Mouse (Mus musculus) forebrain, embryonic 11.5 days (tissue): Measurements from ENCODE around the gene Hcrt. TPM values are rescaled to one million over a fixed set of nuclear protein-coding genes. Genes with fewer than 3 reads are reported as not detected.

Experiments
- ATAC-seq: fragments of 200-750 bp; cut with Nextera tagmentation; replicated peaks from 2 replicates; pipeline ENCODE4 v1.8.0; 2017; ENCODE audit warnings: moderate TSS enrichment; ENCODE audit not compliant: low FRiP score
- DNase-seq: peaks from one replicate; pipeline ENCODE4 v3.0.0-alpha.2; 2017; ENCODE audit warnings: low spot score
- H3K27ac ChIP-seq: fragments of 300-500 bp; sonication (generic); 2 replicates; pipeline ENCODE4 v1.5.1; 2014; ENCODE audit warnings: low read depth, low read length
- H3K27me3 ChIP-seq: fragments of 300-500 bp; sonication (generic); 2 replicates; pipeline ENCODE4 v1.6.1; 2014; ENCODE audit warnings: mild to moderate bottlenecking, low read length, mixed read lengths; ENCODE audit not compliant: control insufficient read depth, insufficient read depth
- H3K36me3 ChIP-seq: fragments of 300-500 bp; sonication (generic); 2 replicates; pipeline ENCODE4 v1.6.1; 2014; ENCODE audit warnings: mild to moderate bottlenecking, low read length, moderate library complexity, mixed read lengths; ENCODE audit not compliant: control insufficient read depth, insufficient read depth
- H3K4me1 ChIP-seq: fragments of 300-500 bp; sonication (generic); replicated peaks from 2 replicates; pipeline ENCODE4 v1.6.1; 2014; ENCODE audit warnings: low read length, mixed read lengths; ENCODE audit not compliant: control insufficient read depth, insufficient read depth
- H3K4me2 ChIP-seq: fragments of 300-500 bp; sonication (generic); 2 replicates; pipeline ENCODE4 v1.6.1; 2014; ENCODE audit warnings: low read depth, mild to moderate bottlenecking, low read length, moderate library complexity, mixed read lengths; ENCODE audit not compliant: severe bottlenecking
- H3K4me3 ChIP-seq: fragments of 300-500 bp; sonication (generic); 2 replicates; pipeline ENCODE4 v1.5.1; 2014; ENCODE audit warnings: low read depth, low read length
- H3K9ac ChIP-seq: fragments of 300-500 bp; sonication (generic); 2 replicates; pipeline ENCODE4 v1.6.1; 2014; ENCODE audit warnings: low read length
- H3K9me3 ChIP-seq: fragments of 300-500 bp; sonication (generic); 2 replicates; pipeline ENCODE4 v1.6.1; 2016; ENCODE audit warnings: low read length, mixed read lengths; ENCODE audit not compliant: control insufficient read depth
- WGBS: fragments of 180-500 bp; shearing (Covaris S2); extraction: QIAGEN DNeasy Blood & Tissue Kit; methylation state at CpG from one replicate; pipeline ENCODE4 v1.1.7; 2014; 5-methylcytosine and 5-hydroxymethylcytosine counted together
- polyA plus RNA-seq: library from polyadenylated mRNA; unstranded; fragments of >200 nt; fragmentation: Nextera tagmentation; extraction: Ambion mirVana; gene quantifications from 2 replicates; pipeline ENCODE4 v1.2.1, GENCODE M21; 2014

The Hcrt gene
- polyA plus RNA-seq, 1 experiment from 2014 or later = not detected

- WGBS = under 1% methylated on average over 49 of the region's 51 CpGs
- Histone ChIP-seq H3K4me3 (peak within 1 kb of the TSS; percentile 35), H3K27ac (no peak within 1 kb of the TSS), H3K36me3 (no peaks in the 10 kb centered on the region), H3K9ac (peak within 1 kb of the TSS; percentile 45), H3K9me3 (no peaks in the 10 kb centered on the region), H3K27me3 (peaks cover 13% of the 10 kb centered on the region), H3K4me2 (peak within 1 kb of the TSS; percentile 83), H3K4me1 (peaks cover 8% of the 10 kb centered on the region; the same call in 1 of the 2 replicates)
- DNase-seq (peak; percentile 72), ATAC-seq (peak; percentile 31; the same call in 1 of the 2 replicates)
These were observed 3.0 kb downstream of the Hcrt start, which contains the start of gene Kcnh4 for GRCm38 (mm10) chr11:100759611-100760233. Gene Kcnh4 (minus strand): TSS chr11:100759942.

DNA sequence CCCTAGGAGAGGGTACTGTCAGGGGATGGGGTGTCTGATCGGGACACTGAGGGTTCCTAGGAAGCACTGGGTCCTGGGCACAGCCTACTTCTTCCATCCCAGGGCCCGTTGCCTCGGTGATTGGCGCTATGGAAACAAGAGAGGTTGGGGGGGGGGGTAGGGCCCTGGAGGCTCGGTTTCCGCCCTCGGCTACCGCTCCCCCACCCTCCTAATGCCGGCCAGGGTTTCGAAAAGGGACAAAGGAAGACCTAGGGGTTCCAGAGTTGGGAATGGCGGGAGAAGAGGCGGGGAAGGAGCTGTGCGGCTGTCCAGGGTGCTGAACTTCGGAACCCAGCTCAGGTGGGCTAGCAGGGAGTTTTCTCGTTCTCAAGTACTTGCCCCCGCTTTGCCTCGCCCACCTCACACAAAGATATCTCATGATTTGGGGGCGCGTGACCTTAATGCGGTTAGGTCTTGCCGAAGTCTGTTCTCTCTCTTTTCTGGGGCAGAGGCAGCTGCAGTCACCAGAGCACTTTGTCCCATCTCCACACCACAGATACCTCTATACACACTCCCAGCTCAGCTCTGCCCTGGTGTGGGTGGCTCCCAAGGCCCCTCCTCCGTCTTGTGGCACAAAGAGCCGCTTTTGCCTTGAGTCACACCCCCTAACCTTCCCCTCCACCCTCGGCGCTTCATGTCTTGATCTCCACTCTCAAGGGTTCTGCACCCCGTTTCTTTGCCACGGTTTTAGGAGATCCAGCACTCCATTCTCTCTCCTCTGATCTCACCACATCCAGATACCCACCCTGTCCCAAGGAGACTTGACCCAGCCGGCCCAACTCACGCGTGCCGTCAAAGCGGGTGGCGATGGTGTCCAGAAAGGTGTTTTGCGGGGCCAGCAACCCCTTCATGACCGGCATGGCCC, 3.8 kb downstream of the Hcrt start:
- peak overlapping the region; percentile 83 for H3K4me2 ChIP-seq
- H3K36me3 ChIP-seq = no peaks in the 10 kb centered on the region
- H3K27me3 ChIP-seq = peaks cover 13% of the 10 kb centered on the region
- ATAC-seq (peak; percentile 54), DNase-seq (peak; percentile 85)
- no peak overlapping the region for H3K27ac ChIP-seq
- WGBS = under 1% methylated on average over 35 of the region's 35 CpGs
- peak overlapping the region; percentile 35 for H3K4me3 ChIP-seq
- H3K9ac ChIP-seq = peak overlapping the region; percentile 45
- H3K9me3 ChIP-seq = no peaks in the 10 kb centered on the region
- peaks cover 8% of the 10 kb centered on the region; the same call in 1 of the 2 replicates for H3K4me1 ChIP-seq

DNA sequence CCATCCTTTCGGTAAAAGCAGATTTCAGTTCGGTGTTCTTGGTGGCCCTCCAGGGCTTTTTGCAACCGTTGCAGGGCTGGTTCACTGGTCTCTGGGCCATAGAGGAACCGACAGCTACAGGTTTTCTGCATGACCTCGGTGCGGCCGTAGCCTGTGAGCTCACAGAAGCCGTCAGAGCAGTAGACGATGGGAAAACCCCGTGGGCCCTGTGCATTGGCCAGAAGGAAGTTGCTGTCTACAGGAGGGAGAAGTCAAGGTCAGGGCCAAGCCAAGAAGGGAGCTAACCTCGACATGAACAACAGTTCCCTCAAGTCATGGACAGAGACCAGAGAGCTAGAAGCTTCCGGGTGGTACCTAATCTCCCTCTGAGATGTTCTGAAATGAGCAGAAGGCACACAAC, 5.2 kb downstream of the Hcrt start:
- no peaks in the 10 kb centered on the region for H3K36me3 ChIP-seq
- H3K9ac ChIP-seq = no peak overlapping the region
- no peak overlapping the region for H3K4me3 ChIP-seq
- H3K4me2 ChIP-seq = no peak overlapping the region
- no peak for ATAC-seq
- peaks cover 8% of the 10 kb centered on the region; the same call in 1 of the 2 replicates for H3K4me1 ChIP-seq
- no peak for DNase-seq
- H3K27me3 ChIP-seq = peaks cover 13% of the 10 kb centered on the region
- no peak overlapping the region for H3K27ac ChIP-seq
- no peaks in the 10 kb centered on the region for H3K9me3 ChIP-seq
- WGBS = 92% methylated on average over 12 of the region's 12 CpGs

DNA sequence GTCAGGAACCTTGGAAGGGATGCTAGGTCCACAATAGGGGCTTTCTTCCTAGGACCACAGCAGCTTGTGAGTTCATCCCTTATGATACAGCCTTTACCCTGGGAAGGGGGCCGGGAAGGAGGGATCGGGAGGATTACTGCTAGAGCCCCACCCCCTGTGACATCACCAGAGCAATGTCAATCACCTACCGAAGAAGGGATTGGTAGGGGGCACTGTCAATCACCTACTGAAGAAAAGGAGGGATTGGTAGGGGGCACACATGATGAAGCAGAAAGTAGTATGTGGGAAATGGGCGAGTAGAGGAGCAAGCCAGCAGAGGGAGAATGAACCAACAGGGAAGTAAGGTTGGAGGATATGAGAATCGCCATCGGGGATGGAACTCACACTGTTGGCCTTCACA, 6.3 kb downstream of the Hcrt start:
- H3K4me3 ChIP-seq = no peak overlapping the region
- no peaks in the 10 kb centered on the region for H3K36me3 ChIP-seq
- ATAC-seq (no peak), DNase-seq (no peak)
- WGBS = 74% methylated on average over 6 of the region's 6 CpGs
- H3K9me3 ChIP-seq = no peaks in the 10 kb centered on the region
- no peak overlapping the region for H3K27ac ChIP-seq
- H3K4me2 ChIP-seq = no peak overlapping the region
- no peak overlapping the region for H3K9ac ChIP-seq
- peaks cover 8% of the 10 kb centered on the region; the same call in 1 of the 2 replicates for H3K4me1 ChIP-seq
- peaks cover 13% of the 10 kb centered on the region for H3K27me3 ChIP-seq

GRCm38 (mm10) chr11:100754693-100755057, 8.1 kb downstream of the Hcrt start:
- Histone ChIP-seq H3K9me3 (no peaks in the 10 kb centered on the region), H3K4me2 (no peak overlapping the region), H3K4me1 (peaks cover 5% of the 10 kb centered on the region; the same call in 1 of the 2 replicates), H3K4me3 (no peak overlapping the region), H3K27me3 (peaks cover 8% of the 10 kb centered on the region), H3K27ac (no peak overlapping the region), H3K36me3 (no peaks in the 10 kb centered on the region), H3K9ac (no peak overlapping the region)
- no peak for DNase-seq
- ATAC-seq = no peak
- 88% methylated on average over 3 of the region's 3 CpGs for WGBS

DNA sequence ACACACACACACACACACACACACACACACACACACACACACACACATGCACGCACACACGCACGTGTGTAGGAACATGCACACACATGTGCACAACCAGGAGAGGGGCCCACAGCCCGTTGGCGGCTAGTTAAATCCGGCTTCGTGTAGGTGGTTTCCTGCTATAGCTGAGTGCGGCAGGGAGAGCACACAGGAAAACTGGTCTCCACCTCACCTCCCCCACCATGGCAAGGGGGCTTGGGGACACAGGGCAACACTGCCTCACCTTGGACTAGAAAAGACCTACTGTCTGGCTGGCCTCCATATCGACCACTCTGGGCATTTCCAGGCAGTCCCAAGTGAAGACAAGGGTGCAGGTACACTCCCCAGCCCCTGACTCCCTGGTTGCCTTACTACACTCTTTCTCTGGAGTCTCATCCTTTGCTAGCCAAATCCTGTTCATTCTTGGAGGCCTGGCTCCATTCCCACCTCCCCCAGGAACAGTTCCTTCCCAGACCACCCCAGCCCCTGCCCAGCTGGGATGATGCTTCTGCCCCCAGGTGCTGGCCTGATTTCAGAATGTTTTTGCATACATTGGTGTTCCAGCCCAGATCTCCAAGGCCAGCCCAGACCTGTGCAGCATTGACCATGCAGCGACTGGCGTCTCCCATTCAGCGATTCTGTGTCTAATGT, 8.6 kb downstream of the Hcrt start:
- Histone ChIP-seq H3K4me3 (no peak overlapping the region), H3K4me1 (peaks cover 2% of the 10 kb centered on the region; the same call in 1 of the 2 replicates), H3K27ac (no peak overlapping the region), H3K4me2 (no peak overlapping the region), H3K9me3 (no peaks in the 10 kb centered on the region), H3K27me3 (peaks cover 5% of the 10 kb centered on the region), H3K36me3 (no peaks in the 10 kb centered on the region), H3K9ac (no peak overlapping the region)
- DNase-seq (no peak), ATAC-seq (no peak)
- WGBS = 86% methylated on average over 12 of the region's 12 CpGs

- Histone ChIP-seq H3K36me3 (no peaks in the 10 kb centered on the region), H3K4me3 (no peak overlapping the region), H3K27me3 (no peaks in the 10 kb centered on the region), H3K9me3 (no peaks in the 10 kb centered on the region), H3K27ac (no peak overlapping the region), H3K9ac (no peak overlapping the region), H3K4me1 (no peaks in the 10 kb centered on the region), H3K4me2 (no peak overlapping the region)
- 50% methylated on average over 10 of the region's 10 CpGs for WGBS
- DNase-seq = no peak
- no peak for ATAC-seq
These were observed 10.4 kb downstream of the Hcrt start for GRCm38 (mm10) chr11:100752294-100752693.

GRCm38 (mm10) chr11:100750127-100750526, 12.6 kb downstream of the Hcrt start:
- no peak overlapping the region for H3K27ac ChIP-seq
- no peak overlapping the region for H3K4me3 ChIP-seq
- 89% methylated on average over 16 of the region's 16 CpGs for WGBS
- no peaks in the 10 kb centered on the region for H3K27me3 ChIP-seq
- no peaks in the 10 kb centered on the region for H3K36me3 ChIP-seq
- DNase-seq (no peak), ATAC-seq (no peak)
- no peak overlapping the region for H3K4me2 ChIP-seq
- H3K4me1 ChIP-seq = no peaks in the 10 kb centered on the region
- H3K9ac ChIP-seq = no peak overlapping the region
- H3K9me3 ChIP-seq = no peaks in the 10 kb centered on the region
